Mouse (Mus musculus): ENCODE results near the gene Tnrc18.

The Tnrc18 gene

DNA sequence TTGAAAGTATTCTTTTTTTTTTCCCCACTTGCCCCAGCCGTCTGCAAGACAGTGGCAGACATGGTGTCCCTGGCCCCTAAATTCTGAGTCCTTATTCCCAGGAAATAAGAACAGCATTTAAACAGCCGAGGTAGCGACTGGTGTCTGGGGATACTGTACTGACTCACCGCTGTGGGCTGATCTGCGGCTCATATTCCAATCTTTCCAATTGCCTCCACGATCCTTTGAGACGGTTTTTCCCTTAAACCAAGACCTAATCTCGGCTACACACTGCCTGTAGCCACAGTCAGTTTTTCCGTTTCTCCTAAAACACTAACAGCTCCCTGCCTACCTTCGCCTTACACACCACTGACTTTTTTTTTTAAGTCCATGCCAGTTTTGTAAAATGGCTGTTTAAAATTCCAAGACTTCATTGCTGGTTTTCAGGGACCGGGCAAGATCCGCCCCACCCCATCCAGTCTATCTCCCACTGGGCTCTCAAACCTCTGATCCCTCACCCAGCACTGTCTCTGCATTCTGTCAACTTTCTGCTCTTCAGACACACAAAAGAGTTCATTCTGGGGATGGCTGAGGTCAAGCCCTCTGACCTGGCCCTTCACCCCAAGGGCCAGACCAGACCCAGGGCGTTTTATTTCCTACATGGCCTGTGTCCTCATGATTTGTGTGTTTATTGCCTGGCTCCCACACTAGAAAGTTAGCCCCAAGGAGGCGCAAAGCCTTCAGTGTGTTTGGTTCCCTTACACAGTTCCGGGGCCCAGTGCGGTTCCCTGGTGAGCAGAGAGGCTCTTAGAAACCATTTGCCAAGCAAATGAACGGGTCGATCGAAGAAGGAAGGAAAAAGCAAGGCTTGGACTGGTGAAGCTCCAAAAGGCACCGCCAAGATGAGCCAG, 6.5 kb downstream of the Tnrc18 start:
- no peak for DNase-seq (ENCODE audit: low spot score in 2 of 2)

- no peak for DNase-seq (ENCODE audit: low spot score in 2 of 2)
These were observed 9.8 kb downstream of the Tnrc18 start for GRCm38 (mm10) chr5:142807661-142808060.

GRCm38 (mm10) chr5:142803746-142804145, 13.7 kb downstream of the Tnrc18 start:
- no peak for DNase-seq (ENCODE audit: low spot score in 2 of 2)

DNA sequence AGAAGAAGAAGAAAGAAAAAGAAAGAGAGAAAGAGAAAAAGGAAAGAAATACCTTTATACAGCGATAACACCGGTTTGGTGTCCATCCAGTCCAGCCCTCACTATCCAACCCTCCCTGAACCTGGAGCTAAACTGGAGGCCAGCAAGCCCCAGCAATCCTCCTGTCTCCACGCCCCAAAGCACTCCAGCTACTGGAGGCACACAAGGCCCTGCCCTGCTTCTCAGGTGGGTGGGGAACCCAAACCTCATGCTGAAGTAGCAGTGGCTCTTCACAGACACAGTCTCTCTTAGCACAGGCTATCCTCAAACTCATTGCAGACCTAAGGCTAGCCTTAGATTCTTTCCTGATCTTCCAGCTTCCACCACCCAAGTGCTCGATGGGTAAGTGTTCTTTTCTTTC, 14.6 kb downstream of the Tnrc18 start:
- DNase-seq (ENCODE audit: low spot score in 2 of 2) = no peak

GRCm38 (mm10) chr5:142801977-142802376, 15.5 kb downstream of the Tnrc18 start:
- no peak for DNase-seq (ENCODE audit: low spot score in 2 of 2)

DNA sequence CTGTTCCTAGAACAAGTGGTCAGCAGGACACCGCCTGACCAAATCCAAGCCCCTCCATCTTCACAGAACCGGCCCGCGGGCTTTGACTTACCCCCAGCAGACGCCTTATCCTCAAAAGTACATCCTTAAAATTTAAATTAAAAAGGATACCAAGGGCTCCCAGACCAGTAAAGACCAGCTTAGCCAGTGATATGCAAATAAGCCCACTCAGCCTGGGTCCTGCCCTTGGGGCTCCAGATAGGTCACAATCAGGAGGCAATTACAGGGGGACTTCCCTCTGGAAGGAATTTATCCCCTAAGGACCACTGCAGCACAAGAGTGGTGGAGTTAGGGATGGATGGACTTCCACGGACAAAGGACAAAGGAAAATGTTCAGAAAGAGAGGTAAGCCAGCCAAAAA, 16.8 kb downstream of the Tnrc18 start:
- no peak for DNase-seq (ENCODE audit: low spot score in 2 of 2)

GRCm38 (mm10) chr5:142800198-142800597, 17.3 kb downstream of the Tnrc18 start:
- DNase-seq (ENCODE audit: low spot score in 2 of 2) = no peak

GRCm38 (mm10) chr5:142799259-142799658, 18.2 kb downstream of the Tnrc18 start:
- no peak for DNase-seq (ENCODE audit: low spot score in 2 of 2)

DNA sequence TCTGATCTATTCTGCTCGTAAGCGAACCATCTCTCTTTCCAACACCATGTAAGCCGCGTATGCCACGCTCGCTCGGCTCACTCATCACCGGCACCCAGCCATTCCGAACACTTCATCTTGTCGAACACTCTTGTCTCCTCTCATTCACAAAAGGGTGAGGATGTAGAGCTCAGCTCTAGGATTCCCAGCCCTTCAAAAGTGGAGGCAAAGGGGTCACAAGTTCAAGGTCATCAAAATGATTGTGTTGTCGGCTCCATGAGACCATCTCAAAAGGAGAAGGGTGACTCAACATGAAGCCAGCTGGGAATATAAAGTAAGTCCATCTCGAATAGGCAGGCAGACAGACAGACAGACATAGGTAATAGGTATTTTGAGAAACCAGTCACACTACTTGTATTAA, 19.3 kb downstream of the Tnrc18 start:
- no peak for DNase-seq (ENCODE audit: low spot score in 2 of 2)

DNA sequence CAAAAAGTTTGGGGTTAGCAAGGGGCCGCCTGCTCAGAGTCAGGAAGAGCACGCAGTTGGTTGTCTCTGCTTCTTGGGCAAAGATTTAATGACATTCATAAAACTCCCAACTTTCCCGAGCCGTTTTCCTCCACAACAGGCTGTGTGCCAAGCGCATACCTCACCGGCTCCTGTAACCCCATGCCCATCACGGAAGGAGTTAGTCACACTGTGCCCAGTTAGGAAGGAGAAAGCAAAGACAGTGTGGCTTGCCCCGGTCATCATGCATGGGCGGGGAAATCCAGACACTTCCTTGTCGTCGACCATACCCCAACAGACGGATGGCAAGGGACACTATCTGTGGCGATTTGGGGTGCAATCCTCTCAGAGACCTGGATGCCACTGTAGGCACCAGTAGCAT, 19.8 kb downstream of the Tnrc18 start:
- DNase-seq (ENCODE audit: low spot score in 2 of 2) = no peak

DNA sequence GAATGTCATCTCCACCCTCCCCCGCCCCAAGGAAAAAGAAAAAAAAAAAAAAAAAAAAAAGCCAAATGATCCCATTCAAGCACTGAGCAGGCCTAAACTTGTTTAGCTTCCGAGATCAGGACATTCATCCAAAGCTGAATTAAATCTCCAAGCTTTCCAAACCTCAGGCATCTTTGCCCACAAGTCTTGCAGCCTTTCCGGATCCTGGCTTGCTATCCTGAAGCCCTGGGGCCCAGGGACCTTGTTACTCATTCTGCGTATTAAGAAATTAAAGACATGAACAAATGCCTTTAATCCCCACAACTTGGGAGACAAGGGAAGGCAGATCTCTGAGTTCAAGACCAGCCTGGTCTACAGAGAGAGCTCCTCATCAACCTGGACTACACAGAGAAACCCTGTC, 20.5 kb downstream of the Tnrc18 start:
- no peak for DNase-seq (ENCODE audit: low spot score in 2 of 2)

- peak; percentile 45 to 74 for DNase-seq (ENCODE audit: low spot score in 2 of 2)
These were observed 22.9 kb downstream of the Tnrc18 start for GRCm38 (mm10) chr5:142794582-142794981.

DNA sequence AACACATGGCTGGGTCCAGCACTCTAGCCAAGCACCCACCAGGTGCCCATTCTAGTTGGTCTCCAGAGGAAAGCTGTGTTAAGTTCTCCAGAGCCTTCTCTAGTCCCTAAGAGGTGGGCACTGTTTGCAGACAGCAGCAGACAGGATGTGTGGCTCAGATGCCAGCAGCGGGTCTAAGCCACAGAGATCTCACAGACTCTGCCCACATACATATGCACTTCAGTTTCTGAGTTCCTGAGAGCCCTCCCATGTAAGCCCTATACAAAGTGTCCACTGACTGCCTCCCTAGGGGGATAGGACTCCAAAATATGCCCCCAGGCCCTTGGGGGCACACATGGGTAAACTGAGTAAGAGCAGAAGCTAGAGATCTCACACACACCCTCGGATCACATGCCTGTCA, 23.3 kb downstream of the Tnrc18 start:
- DNase-seq (ENCODE audit: low spot score in 2 of 2) = no peak

- no peak for DNase-seq (ENCODE audit: low spot score in 2 of 2)
These were observed 24.9 kb downstream of the Tnrc18 start for GRCm38 (mm10) chr5:142792594-142792993.

DNA sequence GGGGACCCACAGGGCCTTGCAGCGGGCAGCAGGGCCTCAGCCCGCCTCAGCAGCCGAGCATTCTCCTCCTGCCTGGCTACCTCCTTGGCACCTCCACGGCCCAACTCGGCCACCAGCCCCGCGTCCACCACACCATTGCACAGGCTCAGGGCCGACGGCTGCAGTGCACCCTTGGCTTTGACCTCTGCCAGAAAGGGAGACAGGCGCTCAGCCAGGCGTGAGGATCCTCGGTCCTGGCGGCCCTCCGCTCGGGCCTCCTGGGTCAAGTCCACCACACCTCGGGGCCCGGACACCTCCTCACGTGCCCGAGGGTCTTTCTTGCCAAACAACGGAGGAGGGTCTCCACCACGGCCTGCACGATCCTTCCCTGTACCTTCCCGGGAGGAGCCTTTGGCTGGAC, 29.2 kb downstream of the Tnrc18 start:
- DNase-seq (ENCODE audit: low spot score in 2 of 2) = no peak

DNA sequence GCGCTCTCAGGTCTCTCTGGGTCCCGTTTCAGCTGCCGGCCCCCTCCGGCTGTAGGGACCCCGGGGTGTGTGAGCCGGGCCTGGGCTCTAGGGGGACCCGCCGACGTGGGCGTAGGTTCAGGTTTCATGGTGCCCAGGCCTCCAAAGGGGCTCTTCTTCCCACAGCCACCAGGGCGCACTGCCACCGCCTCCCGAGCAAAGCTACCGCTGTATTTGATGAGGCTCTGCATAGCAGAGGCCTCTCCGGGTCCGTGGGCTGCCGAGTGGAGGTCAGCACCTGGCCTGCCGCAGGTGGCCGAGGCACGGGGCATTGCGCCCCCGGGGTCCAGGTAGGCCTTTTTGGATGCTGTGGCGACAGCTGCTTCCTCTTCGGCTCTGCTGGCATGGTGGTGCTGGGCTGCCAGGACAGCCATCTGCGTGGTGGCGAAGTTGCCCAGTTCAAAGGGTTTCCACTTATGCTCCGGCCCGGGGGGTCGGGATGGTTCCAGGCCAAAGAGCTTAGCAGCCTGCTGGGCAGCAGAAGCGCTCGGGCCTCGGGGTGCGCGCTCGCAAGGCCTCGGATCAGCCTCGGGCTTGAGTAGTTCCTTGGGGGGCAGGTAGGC, 30.1 kb downstream of the Tnrc18 start:
- no peak for DNase-seq (ENCODE audit: low spot score in 2 of 2)

DNA sequence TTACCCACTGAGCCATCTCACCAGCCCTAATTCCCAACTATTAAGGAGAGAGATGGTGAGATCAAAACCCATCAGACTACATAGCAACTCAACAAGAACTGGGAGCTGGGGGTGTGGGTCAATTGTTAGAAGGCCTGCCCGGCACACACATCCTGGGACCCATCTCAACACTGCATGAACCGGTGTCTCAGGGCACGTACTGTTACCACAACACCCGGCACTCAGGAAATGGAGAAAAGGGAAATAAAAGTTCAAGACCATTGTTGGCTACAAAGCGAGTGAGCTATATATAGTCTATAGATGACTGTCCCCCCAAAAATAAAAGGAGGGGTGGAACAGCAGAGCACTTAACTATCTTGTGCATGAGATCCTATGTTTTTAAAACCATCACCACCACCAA, 30.8 kb downstream of the Tnrc18 start:
- DNase-seq (ENCODE audit: low spot score in 2 of 2) = no peak

GRCm38 (mm10) chr5:142786215-142786614, 31.2 kb downstream of the Tnrc18 start:
- DNase-seq (ENCODE audit: low spot score in 2 of 2) = no peak

DNA sequence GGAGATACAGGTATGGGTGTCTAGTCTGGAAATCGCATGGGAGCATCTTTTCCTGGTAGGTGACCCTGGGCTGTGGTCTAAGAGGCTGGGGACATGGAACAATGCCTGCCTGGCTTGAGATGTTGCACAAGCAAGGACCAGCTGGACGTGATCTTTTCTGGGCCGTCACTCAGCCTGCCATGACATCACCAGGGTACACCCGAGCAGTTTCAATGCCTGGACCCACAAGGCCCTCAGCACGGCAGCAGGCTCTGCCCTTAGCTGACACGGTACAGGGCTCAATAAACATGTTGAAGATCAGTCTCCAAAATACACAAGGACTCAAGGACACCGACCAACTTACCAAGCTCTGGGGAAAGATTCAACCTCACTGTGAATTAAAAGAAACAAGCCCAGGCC, 34.3 kb downstream of the Tnrc18 start:
- DNase-seq (ENCODE audit: low spot score in 2 of 2) = no peak

- DNase-seq (ENCODE audit: low spot score in 2 of 2) = no peak
These were observed 34.9 kb downstream of the Tnrc18 start for GRCm38 (mm10) chr5:142782459-142783141.

GRCm38 (mm10) chr5:142780579-142780978, 36.9 kb downstream of the Tnrc18 start:
- DNase-seq (ENCODE audit: low spot score in 2 of 2) = no peak

- no peak for DNase-seq (ENCODE audit: low spot score in 2 of 2)
These were observed 38.6 kb downstream of the Tnrc18 start for GRCm38 (mm10) chr5:142778871-142779270.

- DNase-seq (ENCODE audit: low spot score in 2 of 2) = no peak
These were observed 39.3 kb downstream of the Tnrc18 start for GRCm38 (mm10) chr5:142778135-142778534.
